Mouse (Mus musculus): ENCODE data around the gene Trim44.

GRCm38 (mm10) chr2:102362266-102362665 is 45.4 kb downstream of the Trim44 start:
- TF ChIP-seq POLR2A (IDR thresholded peaks at IDR 0.05; ENCODE audit: control insufficient read depth, extremely low read depth, insufficient read depth, low read length, poor library complexity), result no peak
- no peak for TF ChIP-seq CTCF (IDR thresholded peaks at IDR 0.05; ENCODE audit: borderline replicate concordance, control insufficient read depth, extremely low read depth, insufficient read depth, low read length, poor library complexity)
